Mouse (Mus musculus): ENCODE data around the gene Zscan21.

DNA sequence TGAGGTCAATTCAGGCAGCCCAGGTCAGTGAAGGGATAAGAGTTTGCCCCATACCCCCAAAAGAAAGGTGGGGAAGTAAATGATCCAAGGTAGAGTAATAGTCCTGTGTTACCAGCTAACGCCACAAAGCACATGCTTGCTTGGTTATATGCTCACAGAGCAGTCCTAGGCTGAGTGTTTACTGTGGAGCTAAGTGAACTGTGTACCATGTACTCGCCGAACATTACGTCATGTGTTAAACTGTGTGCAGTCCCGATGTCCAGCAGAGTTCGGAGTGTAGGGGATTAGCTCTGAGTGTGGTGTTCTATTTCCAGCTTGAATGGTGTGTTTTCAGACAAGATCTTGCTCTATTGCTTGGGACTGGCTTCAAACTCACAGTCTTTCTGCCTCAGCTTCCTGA is 22.2 kb upstream of the Zscan21 start:
- TF ChIP-seq CTCF (IDR thresholded peaks at IDR 0.05; ENCODE audit: borderline replicate concordance, extremely low read depth, insufficient read depth, insufficient read length): no peak
- no peak for TF ChIP-seq POLR2A (IDR thresholded peaks at IDR 0.05; ENCODE audit: borderline replicate concordance, extremely low read depth, insufficient read depth, insufficient read length, poor library complexity, severe bottlenecking)
